Mouse (Mus musculus) leukemia stem cell, adult 10-12 weeks (primary cell): ENCODE results near the gene Mrpl9. TPM values are rescaled to one million over a fixed set of nuclear protein-coding genes. Genes with fewer than 3 reads are reported as not detected.

Experiments used
- polyA plus RNA-seq: library from polyadenylated mRNA; stranded (reverse); fragments of >175 nt; gene quantifications from 2 replicates; pipeline ENCODE4 v1.2.3, GENCODE M21; 2012; ENCODE audit warnings: low replicate concordance

Mrpl9 gene
- 64.0 and 64.6 TPM in 2 replicates for polyA plus RNA-seq

GRCm38 (mm10) chr3:94442951-94443596 is at the start of gene Mrpl9:
TSS of gene Mrpl9 (plus strand) at chr3:94443318.

DNA sequence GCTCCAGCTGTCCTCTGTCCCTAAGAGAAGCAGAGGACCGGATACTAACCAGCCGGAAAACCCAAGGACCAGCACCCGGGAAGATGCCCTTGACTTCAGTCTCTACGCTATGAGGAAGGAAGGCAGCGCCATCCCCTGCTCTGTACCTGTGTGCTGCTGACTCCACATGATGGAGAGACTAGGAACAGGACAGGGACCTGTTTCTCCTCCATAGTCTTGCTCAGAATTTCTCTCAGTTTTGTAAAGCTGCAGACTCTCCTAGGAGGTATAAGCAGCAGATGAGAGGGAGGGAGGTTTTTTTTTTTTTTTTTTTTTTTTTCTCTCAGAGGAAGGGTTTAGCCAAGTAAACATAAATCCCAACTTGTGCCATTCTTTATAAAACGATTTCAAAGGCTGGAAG is 44.9 kb upstream of the Mrpl9 start, which contains the start of gene Lingo4:
Gene Lingo4 (plus strand): TSS at position 301 of the 400 bp plus-strand sequence.

GRCm38 (mm10) chr3:94413031-94413679 is 30.0 kb upstream of the Mrpl9 start, which contains the start of gene Tdrkh:
TSS of gene Tdrkh (plus strand) at chr3:94413273.

GRCm38 (mm10) chr3:94443597-94443964 is 463 bp downstream of the Mrpl9 start, which contains the start of gene Oaz3:
TSS of gene Oaz3 (minus strand) at chr3:94443915.

DNA sequence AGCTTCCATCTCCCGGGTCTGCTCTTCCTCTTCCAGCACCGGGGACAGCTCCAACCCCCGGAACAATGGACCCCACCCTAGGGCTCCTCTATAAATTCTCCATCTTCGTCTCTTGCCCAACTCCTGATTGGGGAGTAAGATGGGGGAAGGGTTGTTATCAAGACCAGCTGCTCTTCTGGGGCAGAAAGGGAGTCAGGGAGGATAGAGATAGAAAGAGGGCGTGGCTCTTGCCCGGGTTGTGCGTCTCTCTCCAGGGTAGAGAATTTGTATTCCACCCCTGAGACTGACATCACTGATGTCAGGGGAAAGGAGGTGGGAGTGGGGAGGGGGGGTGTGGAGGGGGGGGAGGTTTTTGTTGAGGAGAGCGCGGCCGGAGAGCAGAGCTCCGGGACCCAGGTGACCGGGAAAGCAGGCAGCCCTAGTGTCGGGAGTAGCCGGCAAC is 34.9 kb downstream of the Mrpl9 start, which contains the start of gene Celf3:
Gene Celf3 (plus strand): TSS at position 315 of the 442 bp plus-strand sequence.

DNA sequence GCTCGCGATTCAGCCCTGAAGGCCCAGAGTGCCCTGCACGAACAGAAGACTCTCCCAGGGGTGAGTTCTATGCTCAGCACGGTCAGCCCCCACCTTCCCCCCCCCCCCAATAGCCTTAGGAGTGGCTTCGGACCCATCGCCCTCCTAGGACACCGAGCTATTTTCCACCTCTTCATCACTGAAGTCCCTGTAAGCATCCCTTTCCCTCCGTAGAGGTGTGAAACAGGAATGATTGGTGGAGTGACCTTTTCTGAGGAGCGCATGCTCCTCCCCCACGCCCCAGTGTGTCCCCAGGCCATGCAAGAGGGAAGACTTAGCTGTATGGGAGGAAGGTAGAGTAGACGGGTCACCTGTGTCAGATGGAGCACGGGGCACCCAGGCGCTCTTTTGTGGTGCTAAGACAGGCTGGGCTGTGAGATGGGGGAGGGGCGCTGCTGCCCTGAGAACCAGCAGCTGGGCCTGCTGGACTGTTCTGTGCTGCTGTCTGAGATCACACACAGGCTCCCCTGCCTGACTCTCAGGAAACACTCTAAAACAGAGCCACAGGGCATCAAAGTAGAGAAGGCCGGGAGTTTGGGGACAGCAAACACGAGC is 37.3 kb downstream of the Mrpl9 start, which contains the start of gene Riiad1:
Gene Riiad1 (minus strand): TSS at position 51 of the 594 bp plus-strand sequence.

Other genes with a start within 250 kb of the Mrpl9 start
- gene Gm5286, start 246.6 kb upstream of the Mrpl9 start, polyA plus RNA-seq, result not detected in 2 replicates
- not detected in 2 replicates for gene Gm4778, start 179.3 kb upstream of the Mrpl9 start, polyA plus RNA-seq
- 0.41 TPM in 1 of 2 replicates, not detected in the other for gene Them4, start 133.2 kb upstream of the Mrpl9 start, polyA plus RNA-seq
- gene Them5, start 101.2 kb upstream of the Mrpl9 start, polyA plus RNA-seq, result not detected in 2 replicates
- gene C2cd4d, start 80.9 kb upstream of the Mrpl9 start, polyA plus RNA-seq, result not detected in 2 replicates
- gene Rorc, start 70.5 kb upstream of the Mrpl9 start, polyA plus RNA-seq, result not detected in 2 replicates
- 0.08 and 0.12 TPM in 2 replicates for gene Lingo4, start 44.8 kb upstream of the Mrpl9 start, polyA plus RNA-seq
- 0.62 and 1.2 TPM in 2 replicates for gene Tdrkh, start 30.0 kb upstream of the Mrpl9 start, polyA plus RNA-seq
- not detected in 2 replicates for gene Oaz3, start 597 bp downstream of the Mrpl9 start, polyA plus RNA-seq
- 0.59 TPM in 1 of 2 replicates, not detected in the other for gene Celf3, start 35.0 kb downstream of the Mrpl9 start, polyA plus RNA-seq
- gene Riiad1, start 37.0 kb downstream of the Mrpl9 start, polyA plus RNA-seq, result not detected in 2 replicates
- gene Snx27, start 139.4 kb downstream of the Mrpl9 start, polyA plus RNA-seq, result 6.8 and 8.7 TPM in 2 replicates
- gene Gm10972, start 199.8 kb downstream of the Mrpl9 start, polyA plus RNA-seq, result not detected in 2 replicates
- 0.71 and 1.3 TPM in 2 replicates for gene Tuft1, start 215.6 kb downstream of the Mrpl9 start, polyA plus RNA-seq